Mouse (Mus musculus) heart, postnatal 36 days (tissue): ENCODE results near the gene Zfp956. TPM values are rescaled to one million over a fixed set of nuclear protein-coding genes. Genes with fewer than 3 reads are reported as not detected.

ENCODE experiments used
- DNase-seq, 2 experiments: peaks; one replicate each; pipeline ENCODE4 v3.0.0; 2021 to 2022
- intact Hi-C: fragments of 180-260 bp; cut with DNase I; formaldehyde crosslinking; loops from one replicate; pipeline ENCODE4 v1.15.1; 2025
- total RNA-seq, 2 experiments: library from RNA; stranded (reverse); gene quantifications; 2 replicates each; pipeline ENCODE4 v1.2.3; 2021

The Zfp956 gene
- total RNA-seq: 1 to 10 TPM; 1.3 to 3.1 TPM

GRCm38 (mm10) chr6:47953191-47953726 lies at the start of gene Zfp956:
Gene Zfp956 (plus strand): TSS chr6:47953390.
- peak; percentile 92 to 95 for DNase-seq
- intact Hi-C loops: no loop called here

- DNase-seq: no peak
- intact Hi-C loops: no loop called here
Measured at GRCm38 (mm10) chr6:47903587-47903986, 49.6 kb upstream of the Zfp956 start.

GRCm38 (mm10) chr6:47904361-47904760 lies 48.8 kb upstream of the Zfp956 start:
- intact Hi-C loops: no loop called here
- DNase-seq: no peak

- DNase-seq: no peak
- intact Hi-C loops: no loop called here
Measured at GRCm38 (mm10) chr6:47904917-47905695, 48.1 kb upstream of the Zfp956 start.

- no peak for DNase-seq
- intact Hi-C loops: no loop called here
Measured at GRCm38 (mm10) chr6:47906326-47906725, 46.9 kb upstream of the Zfp956 start.

- no peak for DNase-seq
- intact Hi-C loops: no loop called here
Measured at GRCm38 (mm10) chr6:47909007-47909406, 44.2 kb upstream of the Zfp956 start.

- intact Hi-C loops: no loop called here
- no peak for DNase-seq
Measured at GRCm38 (mm10) chr6:47911650-47912049, 41.5 kb upstream of the Zfp956 start.

- intact Hi-C loops: no loop called here
- no peak for DNase-seq
Measured at GRCm38 (mm10) chr6:47912991-47913390, 40.2 kb upstream of the Zfp956 start.

- intact Hi-C loops: no loop called here
- DNase-seq: no peak
Measured at GRCm38 (mm10) chr6:47917051-47917450, 36.1 kb upstream of the Zfp956 start.

GRCm38 (mm10) chr6:47918768-47919274 lies 34.4 kb upstream of the Zfp956 start:
- no peak for DNase-seq
- intact Hi-C loops: no loop called here

- no peak for DNase-seq
- intact Hi-C loops: loop anchor here (1.0 to 10.0 kb wide), 3 partner anchors 43 to 165 kb away; partner anchors contain the start of genes Zfp282, Zfp398 and Zfp746
Measured at GRCm38 (mm10) chr6:47919646-47920446, 33.3 kb upstream of the Zfp956 start.

- peak; percentile 85 to 91 for DNase-seq
- intact Hi-C loops: loop anchor here (1.0 to 10.0 kb wide), 3 partner anchors 44 to 164 kb away; partner anchors contain the start of genes Zfp282, Zfp398 and Zfp746
Measured at GRCm38 (mm10) chr6:47920447-47921340, 32.5 kb upstream of the Zfp956 start, which contains the start of gene Zfp212. Gene Zfp212 (plus strand): TSS chr6:47920476.

- intact Hi-C loops: no loop called here
- no peak for DNase-seq
Measured at GRCm38 (mm10) chr6:47942461-47942860, 10.7 kb upstream of the Zfp956 start.

- intact Hi-C loops: no loop called here
- peak; percentile 66 to 74 for DNase-seq
Measured at GRCm38 (mm10) chr6:47943021-47943691, 10.0 kb upstream of the Zfp956 start.

- intact Hi-C loops: no loop called here
Measured at GRCm38 (mm10) chr6:47943721-47944120, 9.5 kb upstream of the Zfp956 start.

GRCm38 (mm10) chr6:47947388-47947787 lies 5.8 kb upstream of the Zfp956 start:
- intact Hi-C loops: no loop called here
- DNase-seq: no peak

More at GRCm38 (mm10) chr6:47943721-47944120, 9.5 kb upstream of the Zfp956 start:
- no peak for DNase-seq

GRCm38 (mm10) chr6:47954425-47954824 lies 1.2 kb downstream of the Zfp956 start:
- intact Hi-C loops: no loop called here

GRCm38 (mm10) chr6:47957816-47958215 lies 4.6 kb downstream of the Zfp956 start:
- intact Hi-C loops: no loop called here

More at GRCm38 (mm10) chr6:47954425-47954824, 1.2 kb downstream of the Zfp956 start:
- DNase-seq: no peak

GRCm38 (mm10) chr6:47960685-47961421 lies 7.7 kb downstream of the Zfp956 start:
- intact Hi-C loops: no loop called here
- no peak for DNase-seq

More at GRCm38 (mm10) chr6:47957816-47958215, 4.6 kb downstream of the Zfp956 start:
- DNase-seq: no peak
